8 mouse cellular contexts compared by ENCODE assay signal in genomic region chr11:80489172-80489881, GRCm38 (mm10). TPM values are rescaled to one million over a fixed set of nuclear protein-coding genes. Genes with fewer than 3 reads are reported as not detected.
DNase-seq lines count a peak whose midpoint lies in the region; ATAC-seq lines count a peak whose summit lies in the region.

No protein-coding gene starts in this region.

- H3K4me3 ChIP-seq in liver, embryonic 15.5 days (replicated peaks) = no peak overlapping the region

- H3K27ac ChIP-seq in liver, embryonic 15.5 days (replicated peaks) = 0 out of 2 replicates have a peak overlapping the region, but pooled peaks have one; percentile 8

- no peaks in the 10 kb centered on the region for H3K9me3 ChIP-seq in liver, embryonic 15.5 days (replicated peaks)

- no peak overlapping the region for H3K9ac ChIP-seq in liver, embryonic 15.5 days

- 31% methylated on average over 12 of the region's 12 CpGs for WGBS in liver, embryonic 15.5 days (ENCODE audit: insufficient replicate concordance)

- H3K36me3 ChIP-seq in liver, embryonic 15.5 days (replicated peaks) = no peaks in the 10 kb centered on the region

- H3K4me1 ChIP-seq in liver, embryonic 15.5 days (replicated peaks) = no peaks in the 10 kb centered on the region

- ATAC-seq in liver, embryonic 15.5 days (ENCODE audit: insufficient read depth) = 0 out of 2 replicates have a peak, but pooled peaks have one; percentile 6
- ATAC-seq in granulocyte monocyte progenitor cell, adult 5-6 weeks (replicated peaks; ENCODE audit: poor library complexity, severe bottlenecking) = peak; percentile 8; the same call in 1 of the 2 replicates
- ATAC-seq in megakaryocyte progenitor cell, adult 5-6 weeks (replicated peaks; ENCODE audit: poor library complexity) = no peak

- no peaks in the 10 kb centered on the region for H3K27me3 ChIP-seq in liver, embryonic 15.5 days

- DNase-seq in liver = no peak
- DNase-seq in cerebellum, postnatal 25 days = peak; percentile 41 to 59
- DNase-seq in lung, postnatal 4 days = peak; percentile 40 to 63
- peak; percentile 66 for DNase-seq in thymus, postnatal 25 days
- DNase-seq in spleen, postnatal 14 days (ENCODE audit: low spot score in 2 of 2) = no peak

- no peak overlapping the region; the same call in 1 of the 2 replicates for H3K4me2 ChIP-seq in liver, embryonic 15.5 days

RNA-seq across cellular contexts. Expression of gene Cdk5r1, which starts 12.5 kb away (rescaled TPM):
- polyA plus RNA-seq in liver, embryonic 15.5 days (2015; fragmentation: Nextera tagmentation; extraction: Ambion mirVana) = 0.29 and 0.33 TPM in 2 replicates
- total RNA-seq in granulocyte monocyte progenitor cell, adult 5-6 weeks (2014; fragmentation: Nextera tagmentation) = 6.2 and 6.3 TPM in 2 replicates
- total RNA-seq in granulocyte monocyte progenitor cell, adult 5-6 weeks (2017) = 11.0 and 15.1 TPM in 2 replicates
- 5.0 and 5.8 TPM in 2 replicates for total RNA-seq in megakaryocyte progenitor cell, adult 5-6 weeks (2015)
- 5.5 and 5.7 TPM in 2 replicates for total RNA-seq in megakaryocyte progenitor cell, adult 5-6 weeks (2017)

Comparison
In these comparisons a context has a peak if more than half of its experiments do, and no peak if none do; other contexts are left out.
1. DNase-seq: peak in cerebellum, postnatal 25 days (2 of 2), lung, postnatal 4 days (2 of 2) and thymus, postnatal 25 days (single experiment); none in liver (single experiment) and spleen, postnatal 14 days (0 of 2).